In the genomic region with DNA sequence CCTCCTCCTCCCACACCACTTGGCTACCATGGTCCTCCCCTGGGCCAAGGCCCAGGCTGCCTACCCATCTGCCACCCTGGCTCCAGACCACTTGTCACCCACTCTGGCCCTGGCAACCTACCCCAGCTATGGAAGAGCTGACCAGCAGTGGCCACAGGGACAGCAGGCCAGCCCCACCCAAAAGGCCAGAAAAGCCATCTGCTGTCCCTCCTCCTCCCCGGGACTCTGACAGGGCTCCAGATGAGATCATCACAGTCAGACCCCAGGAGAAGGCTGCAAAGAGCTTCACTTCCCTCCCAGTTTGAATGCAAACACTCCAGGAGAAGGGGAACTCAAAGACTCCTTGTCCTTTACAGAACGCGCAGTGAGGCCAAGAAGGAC, we compare ENCODE assay signal across 10 mouse cellular contexts. TPM values are rescaled to one million over a fixed set of nuclear protein-coding genes. Genes with fewer than 3 reads are reported as not detected.
DNase-seq lines count a peak whose midpoint lies in the region; ATAC-seq and TF ChIP-seq lines count a peak whose summit lies in the region.
"Had no signal": no experiment of that assay in that cellular context is flagged by ENCODE, and none has a peak within 500 bp of the region (broad histone marks: within the 10 kb centered on the region; RNA-seq: fewer than 3 reads in every experiment).

No protein-coding gene starts in this region.

- no peak overlapping the region for H3K4me3 ChIP-seq in kidney, adult 2 months (ENCODE audit: insufficient read depth, low read depth, low read length)
- H3K4me3 ChIP-seq in liver, embryonic 13.5 days (replicated peaks) = no peak overlapping the region

- no peak overlapping the region for H3K4me2 ChIP-seq in liver, embryonic 13.5 days

- H3K4me1 ChIP-seq in kidney, adult 2 months (ENCODE audit: control insufficient read depth, insufficient read depth, low read length) = peaks cover 34% of the 10 kb centered on the region
- peaks cover 85% of the 10 kb centered on the region for H3K4me1 ChIP-seq in liver, embryonic 13.5 days (replicated peaks)

- peak overlapping the region; percentile 52; the same call in 1 of the 2 replicates for H3K27ac ChIP-seq in kidney, adult 2 months (ENCODE audit: insufficient read depth, low read depth, low read length)
- 0 out of 2 replicates have a peak overlapping the region, but pooled peaks have one; percentile 31 for H3K27ac ChIP-seq in liver, embryonic 13.5 days

- no peak for TF ChIP-seq CTCF in kidney, adult 2 months (conservative IDR thresholded peaks at IDR 0.05; ENCODE audit: insufficient read depth, insufficient read length, low read depth, low read length)

- no peaks in the 10 kb centered on the region for H3K27me3 ChIP-seq in kidney, adult 2 months (replicated peaks; ENCODE audit: control insufficient read depth, insufficient read depth, low read length)
- H3K27me3 ChIP-seq in liver, embryonic 13.5 days = no peaks in the 10 kb centered on the region

- peak; percentile 87 for ATAC-seq in cerebellum, adult (ENCODE audit: insufficient number of reproducible peaks, low FRiP score, low TSS enrichment)
- peak; percentile 39 for ATAC-seq in granulocyte monocyte progenitor cell, adult 5-6 weeks (replicated peaks; ENCODE audit: poor library complexity, severe bottlenecking)
- ATAC-seq in liver, embryonic 13.5 days (ENCODE audit: low read depth) = no peak

- DNase-seq in kidney, adult 2 months = no peak
- DNase-seq in kidney, adult 18-20 months = no peak
- no peak for DNase-seq in liver, embryonic 13.5 days
- DNase-seq in urinary bladder, postnatal 25 days (ENCODE audit: low spot score) = no peak
- no peak for DNase-seq in spleen, postnatal 4 days (ENCODE audit: low spot score in 2 of 2)
- DNase-seq in urinary bladder, postnatal 10 days (ENCODE audit: low spot score) = no peak

- no peaks in the 10 kb centered on the region for H3K36me3 ChIP-seq in kidney, adult 2 months (ENCODE audit: control insufficient read depth, insufficient read depth, low read length)
- H3K36me3 ChIP-seq in liver, embryonic 13.5 days = no peaks in the 10 kb centered on the region

- 58% methylated on average over 3 of the region's 3 CpGs for WGBS in kidney, adult 2 months
- WGBS in liver, embryonic 13.5 days (ENCODE audit: insufficient replicate concordance) = 42% methylated on average over 3 of the region's 3 CpGs

- no peak overlapping the region for H3K9ac ChIP-seq in liver, embryonic 13.5 days

- no peak for TF ChIP-seq POLR2A in kidney, adult 2 months (IDR thresholded peaks at IDR 0.05; ENCODE audit: low read depth, low read length)

- no peaks in the 10 kb centered on the region for H3K9me3 ChIP-seq in liver, embryonic 13.5 days (replicated peaks)

RNA-seq across cellular contexts. Expression of gene Soga1, which starts 9.7 kb away (rescaled TPM):
- polyA plus RNA-seq in kidney, adult 2 months (2012; rRNA removed) = 5.3 and 5.4 TPM in 2 replicates
- total RNA-seq in granulocyte monocyte progenitor cell, adult 5-6 weeks (2014; fragmentation: Nextera tagmentation) = 4.4 and 5.7 TPM in 2 replicates
- total RNA-seq in granulocyte monocyte progenitor cell, adult 5-6 weeks (2017) = 2.5 TPM in 2 replicates
- 1.7 and 1.8 TPM in 2 replicates for polyA plus RNA-seq in liver, embryonic 13.5 days (2015; fragmentation: Nextera tagmentation; extraction: Ambion mirVana)

RNA-seq across cellular contexts. Expression of gene Tldc2, which starts 17.5 kb away (rescaled TPM):
- 11.3 and 12.2 TPM in 2 replicates for polyA plus RNA-seq in kidney, adult 2 months (2012; rRNA removed)
- not detected in 2 replicates for total RNA-seq in granulocyte monocyte progenitor cell, adult 5-6 weeks (2014; fragmentation: Nextera tagmentation)
- not detected in 2 replicates for total RNA-seq in granulocyte monocyte progenitor cell, adult 5-6 weeks (2017)
- polyA plus RNA-seq in liver, embryonic 13.5 days (2015; fragmentation: Nextera tagmentation; extraction: Ambion mirVana) = not detected in 2 replicates
- total RNA-seq: ES-E14; hematopoietic stem cell, adult 5-6 weeks had no signal

Comparison
In these comparisons a context has a peak if more than half of its experiments do, and no peak if none do; other contexts are left out.
1. RNA of gene Tldc2, which starts 17.5 kb away (polyA plus RNA-seq): 11.3 to 12.2 TPM in kidney, adult 2 months; not detected in liver, embryonic 13.5 days; every median in the first group is over 10 times any median in the second.